ENCODE assay signal across 8 mouse cellular contexts in the genomic region with DNA sequence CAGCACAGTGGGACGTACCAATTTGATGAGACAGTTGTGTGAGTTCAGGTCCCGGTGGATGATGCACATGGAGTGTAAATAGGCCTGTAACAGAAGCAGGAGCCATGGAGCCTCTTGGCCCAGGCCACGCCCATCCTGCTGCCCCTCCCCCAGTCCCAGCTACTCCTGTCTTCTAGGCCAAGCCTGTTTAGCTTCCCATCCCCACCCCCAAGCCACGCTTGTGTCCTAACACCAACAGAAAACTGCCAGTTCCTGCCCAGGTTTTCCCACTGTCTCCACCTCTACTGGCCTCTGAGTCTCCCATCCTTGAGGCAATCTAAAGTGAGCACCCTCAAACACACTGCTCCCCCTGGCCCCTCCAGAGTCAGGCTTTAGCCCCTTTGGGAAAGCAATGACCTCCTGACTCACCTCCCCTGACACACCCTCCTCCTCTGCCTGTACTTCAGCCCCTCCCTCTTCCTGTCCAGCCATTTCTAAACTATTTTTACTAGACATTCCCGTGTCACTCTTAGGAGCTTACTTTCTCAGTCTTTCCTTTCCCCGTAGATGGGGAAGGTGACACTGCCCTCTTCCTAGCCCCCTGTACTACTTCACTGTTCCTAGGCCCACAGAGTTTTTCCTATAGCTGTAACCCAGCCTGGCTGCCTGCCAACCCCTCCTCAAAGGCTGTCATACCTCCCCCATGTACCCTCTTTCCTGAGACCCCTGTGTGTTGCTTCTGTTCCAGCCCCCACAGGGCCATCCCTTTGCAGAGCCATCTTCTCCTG. TPM values are rescaled to one million over a fixed set of nuclear protein-coding genes. Genes with fewer than 3 reads are reported as not detected.
DNase-seq lines count a peak whose midpoint lies in the region; ATAC-seq and TF ChIP-seq lines count a peak whose summit lies in the region.

No protein-coding gene starts in this region.

- H3K9me3 ChIP-seq in heart, embryonic 10.5 days, result no peaks in the 10 kb centered on the region
- H3K9me3 ChIP-seq in stomach, postnatal 0 days (ENCODE audit: control insufficient read depth, low read length), result no peaks in the 10 kb centered on the region
- H3K9me3 ChIP-seq in hindbrain, embryonic 16.5 days (ENCODE audit: control insufficient read depth, low read length), result no peaks in the 10 kb centered on the region

- peaks cover 23% of the 10 kb centered on the region for H3K4me1 ChIP-seq in heart, embryonic 10.5 days
- no peaks in the 10 kb centered on the region; the same call in 1 of the 2 replicates for H3K4me1 ChIP-seq in stomach, postnatal 0 days (replicated peaks; ENCODE audit: control insufficient read depth, insufficient read depth)
- no peaks in the 10 kb centered on the region for H3K4me1 ChIP-seq in hindbrain, embryonic 16.5 days (ENCODE audit: control insufficient read depth, insufficient read depth, low read depth, low read length)

- peak overlapping the region; percentile 8; the same call in 1 of the 2 replicates for H3K4me3 ChIP-seq in heart, embryonic 10.5 days
- no peak overlapping the region for H3K4me3 ChIP-seq in stomach, postnatal 0 days (ENCODE audit: low read depth, low read length)
- H3K4me3 ChIP-seq in hindbrain, embryonic 16.5 days (ENCODE audit: low read length), result no peak overlapping the region

- TF ChIP-seq CTCF in stomach, postnatal 0 days (IDR thresholded peaks at IDR 0.05; ENCODE audit: low read depth), result no peak

- H3K9ac ChIP-seq in stomach, postnatal 0 days (ENCODE audit: low read length), result no peak overlapping the region
- H3K9ac ChIP-seq in hindbrain, embryonic 16.5 days (ENCODE audit: low read depth, low read length), result no peak overlapping the region

- WGBS in heart, embryonic 10.5 days, result 15% methylated on average over 6 of the region's 6 CpGs
- WGBS in stomach, postnatal 0 days, result 33% methylated on average over 6 of the region's 6 CpGs
- 50% methylated on average over 6 of the region's 6 CpGs for whole genome bisulfite sequencing in hindbrain, embryonic 16.5 days

- H3K27ac ChIP-seq in heart, embryonic 10.5 days, result peak overlapping the region; percentile 80
- H3K27ac ChIP-seq in stomach, postnatal 0 days (replicated peaks), result peak overlapping the region; percentile 45; the same call in 1 of the 2 replicates
- no peak overlapping the region for H3K27ac ChIP-seq in hindbrain, embryonic 16.5 days (ENCODE audit: low read depth, low read length)

- H3K4me2 ChIP-seq in stomach, postnatal 0 days (replicated peaks; ENCODE audit: low read depth), result no peak overlapping the region
- H3K4me2 ChIP-seq in hindbrain, embryonic 16.5 days (ENCODE audit: low read length), result no peak overlapping the region

- no peaks in the 10 kb centered on the region for H3K27me3 ChIP-seq in heart, embryonic 10.5 days (ENCODE audit: insufficient read depth, poor library complexity, severe bottlenecking)
- no peaks in the 10 kb centered on the region for H3K27me3 ChIP-seq in stomach, postnatal 0 days (ENCODE audit: control insufficient read depth, insufficient read depth, low read length)
- H3K27me3 ChIP-seq in hindbrain, embryonic 16.5 days (replicated peaks; ENCODE audit: control insufficient read depth, insufficient read depth, low read length), result no peaks in the 10 kb centered on the region

- H3K36me3 ChIP-seq in heart, embryonic 10.5 days, result peaks cover 73% of the 10 kb centered on the region
- H3K36me3 ChIP-seq in stomach, postnatal 0 days (ENCODE audit: control insufficient read depth, insufficient read depth, low read length), result peaks cover 12% of the 10 kb centered on the region
- H3K36me3 ChIP-seq in hindbrain, embryonic 16.5 days (ENCODE audit: control insufficient read depth, insufficient read depth, low read length), result peaks cover 41% of the 10 kb centered on the region

- DNase-seq in kidney, adult 11 months, result peak; percentile 36
- DNase-seq in kidney, adult 18-20 months, result no peak
- peak; percentile 39 for DNase-seq in Muller cell, postnatal 12 days (ENCODE audit: inconsistent ontology term)
- DNase-seq in heart, embryonic 10.5 days (ENCODE audit: low spot score), result peak; percentile 88
- DNase-seq in liver, result peak; percentile 55
- no peak for DNase-seq in stomach, postnatal 0 days (ENCODE audit: low spot score)
- DNase-seq in ovary, adult 18-20 months (ENCODE audit: low spot score), result no peak

- no peak for TF ChIP-seq EP300 in stomach, postnatal 0 days (optimal IDR thresholded peaks at IDR 0.05)

- peak; percentile 30 for ATAC-seq in stomach, postnatal 0 days (ENCODE audit: low FRiP score, low TSS enrichment)
- ATAC-seq in hindbrain, embryonic 16.5 days, result no peak

RNA-seq across cellular contexts. Expression of gene Pik3ip1, which starts 18.6 kb away (rescaled TPM):
- 7.9 and 9.5 TPM in 2 replicates for polyA plus RNA-seq in heart, embryonic 10.5 days (2016; fragmentation: Nextera tagmentation; extraction: Ambion mirVana)
- polyA plus RNA-seq in stomach, postnatal 0 days (2015; fragmentation: Nextera tagmentation; extraction: Ambion mirVana), result 8.9 and 9.0 TPM in 2 replicates
- polyA plus RNA-seq in hindbrain, embryonic 16.5 days (2015; fragmentation: Nextera tagmentation; extraction: Ambion mirVana), result 30.8 and 36.1 TPM in 2 replicates

Comparison
In these comparisons a context has a peak if more than half of its experiments do, and no peak if none do; other contexts are left out.
1. DNase-seq: peak in kidney, adult 11 months (single experiment), Muller cell, postnatal 12 days (single experiment), heart, embryonic 10.5 days (single experiment) and liver (single experiment); none in kidney, adult 18-20 months (single experiment), stomach, postnatal 0 days (single experiment) and ovary, adult 18-20 months (single experiment).